Mouse (Mus musculus): ENCODE results near the gene Wbp2. TPM values are rescaled to one million over a fixed set of nuclear protein-coding genes. Genes with fewer than 3 reads are reported as not detected.

Wbp2 gene
- polyA plus RNA-seq, 1 experiment from 2014 or later, result 201 TPM

GRCm38 (mm10) chr11:116130488-116131205 is 43.9 kb upstream of the Wbp2 start, which contains the start of gene Trim65:
Gene Trim65, minus strand, starts transcription at chr11:116131128.
- Histone ChIP-seq H3K4me1 (replicated peaks; ENCODE audit: control insufficient read depth, insufficient read depth, low read length) (peaks cover 8% of the 10 kb centered on the region), H3K27me3 (replicated peaks; ENCODE audit: control insufficient read depth, insufficient read depth, low read length) (no peaks in the 10 kb centered on the region), H3K27ac (ENCODE audit: low read depth, low read length) (peak within 1 kb of the TSS; percentile 97), H3K4me3 (ENCODE audit: low read depth, low read length) (peak within 1 kb of the TSS; percentile 62), H3K9ac (ENCODE audit: low read depth, low read length) (peak within 1 kb of the TSS; percentile 74), H3K4me2 (replicated peaks; ENCODE audit: low read depth) (peak within 1 kb of the TSS; percentile 76), H3K9me3 (ENCODE audit: control insufficient read depth) (no peaks in the 10 kb centered on the region), H3K36me3 (ENCODE audit: control insufficient read depth, insufficient read depth) (peaks cover 49% of the 10 kb centered on the region)
- peak; percentile 89 for ATAC-seq
- under 1% methylated on average over 69 of the region's 69 CpGs for WGBS
- TF ChIP-seq CTCF (IDR thresholded peaks at IDR 0.05; ENCODE audit: low read depth), result peak; percentile 100

GRCm38 (mm10) chr11:116129993-116130487 is 43.2 kb upstream of the Wbp2 start:
- Histone ChIP-seq H3K4me1 (replicated peaks; ENCODE audit: control insufficient read depth, insufficient read depth, low read length) (peaks cover 8% of the 10 kb centered on the region), H3K4me3 (ENCODE audit: low read depth, low read length) (peak overlapping the region; percentile 62), H3K9me3 (ENCODE audit: control insufficient read depth) (no peaks in the 10 kb centered on the region), H3K9ac (ENCODE audit: low read depth, low read length) (peak overlapping the region; percentile 74), H3K27me3 (replicated peaks; ENCODE audit: control insufficient read depth, insufficient read depth, low read length) (no peaks in the 10 kb centered on the region), H3K36me3 (ENCODE audit: control insufficient read depth, insufficient read depth) (peaks cover 52% of the 10 kb centered on the region), H3K4me2 (replicated peaks; ENCODE audit: low read depth) (peak overlapping the region; percentile 76), H3K27ac (ENCODE audit: low read depth, low read length) (peak overlapping the region; percentile 97)
- no peak for TF ChIP-seq CTCF (IDR thresholded peaks at IDR 0.05; ENCODE audit: low read depth)
- WGBS, result 36% methylated on average over 8 of the region's 8 CpGs
- no peak for ATAC-seq

- Histone ChIP-seq H3K36me3 (ENCODE audit: control insufficient read depth, insufficient read depth) (peaks cover 47% of the 10 kb centered on the region), H3K9ac (ENCODE audit: low read depth, low read length) (no peak overlapping the region), H3K4me1 (replicated peaks; ENCODE audit: control insufficient read depth, insufficient read depth, low read length) (peaks cover 8% of the 10 kb centered on the region), H3K27ac (ENCODE audit: low read depth, low read length) (no peak overlapping the region), H3K9me3 (ENCODE audit: control insufficient read depth) (no peaks in the 10 kb centered on the region), H3K4me2 (replicated peaks; ENCODE audit: low read depth) (peak overlapping the region; percentile 76; the same call in 1 of the 2 replicates), H3K4me3 (ENCODE audit: low read depth, low read length) (no peak overlapping the region), H3K27me3 (replicated peaks; ENCODE audit: control insufficient read depth, insufficient read depth, low read length) (no peaks in the 10 kb centered on the region)
- no peak for ATAC-seq
- 79% methylated on average over 9 of the region's 9 CpGs for WGBS
- TF ChIP-seq CTCF (IDR thresholded peaks at IDR 0.05; ENCODE audit: low read depth), result no peak
These were observed 42.4 kb upstream of the Wbp2 start for GRCm38 (mm10) chr11:116129091-116129790.

GRCm38 (mm10) chr11:116127986-116128385 is 41.2 kb upstream of the Wbp2 start:
- 76% methylated on average over 9 of the region's 9 CpGs for WGBS
- Histone ChIP-seq H3K9ac (ENCODE audit: low read depth, low read length) (no peak overlapping the region), H3K4me2 (replicated peaks; ENCODE audit: low read depth) (no peak overlapping the region; the same call in 1 of the 2 replicates), H3K4me1 (replicated peaks; ENCODE audit: control insufficient read depth, insufficient read depth, low read length) (peaks cover 8% of the 10 kb centered on the region), H3K36me3 (ENCODE audit: control insufficient read depth, insufficient read depth) (peaks cover 52% of the 10 kb centered on the region), H3K9me3 (ENCODE audit: control insufficient read depth) (no peaks in the 10 kb centered on the region), H3K27ac (ENCODE audit: low read depth, low read length) (no peak overlapping the region), H3K4me3 (ENCODE audit: low read depth, low read length) (no peak overlapping the region), H3K27me3 (replicated peaks; ENCODE audit: control insufficient read depth, insufficient read depth, low read length) (no peaks in the 10 kb centered on the region)
- TF ChIP-seq CTCF (IDR thresholded peaks at IDR 0.05; ENCODE audit: low read depth), result no peak
- ATAC-seq, result no peak

GRCm38 (mm10) chr11:116127156-116127980 is 40.6 kb upstream of the Wbp2 start, which contains the start of gene Trim47:
Gene Trim47, minus strand, starts transcription at chr11:116127210.
- 37% methylated on average over 22 of the region's 23 CpGs for WGBS
- Histone ChIP-seq H3K9me3 (ENCODE audit: control insufficient read depth) (no peaks in the 10 kb centered on the region), H3K4me1 (replicated peaks; ENCODE audit: control insufficient read depth, insufficient read depth, low read length) (peaks cover 8% of the 10 kb centered on the region), H3K36me3 (ENCODE audit: control insufficient read depth, insufficient read depth) (peaks cover 55% of the 10 kb centered on the region), H3K4me2 (replicated peaks; ENCODE audit: low read depth) (peak within 1 kb of the TSS; percentile 37), H3K27ac (ENCODE audit: low read depth, low read length) (peak within 1 kb of the TSS; percentile 46; the same call in 1 of the 2 replicates), H3K27me3 (replicated peaks; ENCODE audit: control insufficient read depth, insufficient read depth, low read length) (no peaks in the 10 kb centered on the region), H3K4me3 (ENCODE audit: low read depth, low read length) (no peak within 1 kb of the TSS), H3K9ac (ENCODE audit: low read depth, low read length) (no peak within 1 kb of the TSS)
- TF ChIP-seq CTCF (IDR thresholded peaks at IDR 0.05; ENCODE audit: low read depth), result no peak
- ATAC-seq, result 0 out of 2 replicates have a peak, but pooled peaks have one; percentile 11

Measured in intestine, postnatal 0 days (tissue).